Comparison of ENCODE assay signal across 15 mouse cellular contexts in the genomic region with DNA sequence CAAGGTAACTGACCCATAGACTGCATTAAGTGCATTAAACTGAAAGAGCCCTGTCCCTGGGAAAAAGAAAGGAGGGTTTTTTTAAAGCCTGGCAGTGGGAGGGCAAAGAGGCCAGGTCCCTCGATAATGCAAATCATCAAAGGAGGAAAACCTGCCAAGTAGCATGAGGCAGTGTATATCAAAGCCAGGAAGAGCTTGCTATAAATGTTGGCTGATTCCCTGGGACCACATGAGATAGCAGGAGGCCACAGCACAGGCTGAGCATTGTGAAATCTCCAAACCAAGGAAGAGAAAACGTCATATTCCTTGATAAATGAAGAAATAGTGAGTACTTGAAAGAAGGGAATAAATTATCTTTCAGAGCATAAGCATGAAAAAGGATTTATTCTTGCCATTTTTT.
"Had no signal": no experiment of that assay in that cellular context is flagged by ENCODE, and none has a peak within 500 bp of the region (broad histone marks: within the 10 kb centered on the region; RNA-seq: fewer than 3 reads in every experiment).

No protein-coding gene starts in this region.

- DNase-seq: kidney, adult 11 months; kidney, adult 9 months; kidney, postnatal 36 days; layer of hippocampus, adult 9-11 months; left cerebral cortex, postnatal 4 days; lung, embryonic 14.5 days; right cerebral cortex, postnatal 4 days; spleen, adult 18-20 months; thymus, adult 2 months; thymus, postnatal 25 days had no signal

- H3K9ac ChIP-seq: limb, embryonic 13.5 days; liver, embryonic 14.5 days; lung, embryonic 14.5 days; midbrain, embryonic 12.5 days; stomach, embryonic 15.5 days had no signal

- H3K27ac ChIP-seq: kidney, postnatal 0 days; limb, embryonic 13.5 days; liver, embryonic 14.5 days; midbrain, embryonic 12.5 days; stomach, embryonic 15.5 days had no signal

- H3K4me2 ChIP-seq: limb, embryonic 13.5 days; lung, embryonic 14.5 days; midbrain, embryonic 12.5 days; stomach, embryonic 15.5 days had no signal

- H3K9me3 ChIP-seq: limb, embryonic 13.5 days; midbrain, embryonic 12.5 days; stomach, embryonic 15.5 days had no signal

- H3K4me3 ChIP-seq: limb, embryonic 13.5 days; midbrain, embryonic 12.5 days; stomach, embryonic 15.5 days had no signal

- H3K36me3 ChIP-seq: limb, embryonic 13.5 days; midbrain, embryonic 12.5 days; stomach, embryonic 15.5 days had no signal

- H3K27me3 ChIP-seq: limb, embryonic 13.5 days; midbrain, embryonic 12.5 days; stomach, embryonic 15.5 days had no signal

- H3K4me1 ChIP-seq: limb, embryonic 13.5 days; midbrain, embryonic 12.5 days; stomach, embryonic 15.5 days had no signal
